Mouse (Mus musculus) stomach, embryonic 15.5 days (tissue): ENCODE data around the gene Clp1. TPM values are rescaled to one million over a fixed set of nuclear protein-coding genes. Genes with fewer than 3 reads are reported as not detected.
"Not testable (repeated sequence)": the region's sequence is repeated elsewhere in the genome, so short reads cannot be mapped to it uniquely, and the experiment has no call there.

Source experiments
- ATAC-seq: fragments of 200-750 bp; cut with Nextera tagmentation; 2 replicates; pipeline ENCODE4 v1.8.0; 2017; ENCODE audit warnings: low read depth, moderate number of reproducible peaks, moderate TSS enrichment; ENCODE audit not compliant: insufficient read depth, low FRiP score
- H3K27ac ChIP-seq: fragments of 300-500 bp; sonication (generic); 2 replicates; pipeline ENCODE4 v1.5.1; 2015; ENCODE audit warnings: mild to moderate bottlenecking, inconsistent platforms
- H3K27me3 ChIP-seq: fragments of 300-500 bp; sonication (generic); replicated peaks from 2 replicates; pipeline ENCODE4 v1.6.1; 2015; ENCODE audit warnings: inconsistent platforms
- H3K36me3 ChIP-seq: fragments of 300-500 bp; sonication (generic); 2 replicates; pipeline ENCODE4 v1.6.1; 2015; ENCODE audit warnings: inconsistent platforms
- H3K4me1 ChIP-seq: fragments of 300-500 bp; sonication (generic); 2 replicates; pipeline ENCODE4 v1.6.1; 2015; ENCODE audit warnings: inconsistent platforms
- H3K4me2 ChIP-seq: fragments of 300-500 bp; sonication (generic); 2 replicates; pipeline ENCODE4 v1.6.1; 2015; ENCODE audit warnings: mild to moderate bottlenecking, inconsistent platforms
- H3K4me3 ChIP-seq: fragments of 300-500 bp; sonication (generic); replicated peaks from 2 replicates; pipeline ENCODE4 v1.5.1; 2015; ENCODE audit warnings: inconsistent platforms
- H3K9ac ChIP-seq: fragments of 300-500 bp; sonication (generic); 2 replicates; pipeline ENCODE4 v1.6.1; 2015; ENCODE audit warnings: inconsistent platforms
- H3K9me3 ChIP-seq: fragments of 300-500 bp; sonication (generic); 2 replicates; pipeline ENCODE4 v1.6.1; 2016; ENCODE audit warnings: inconsistent platforms
- WGBS: fragments of 180-500 bp; shearing (Covaris S2); methylation state at CpG from one replicate; pipeline ENCODE4 v1.1.7; 2015; 5-methylcytosine and 5-hydroxymethylcytosine counted together
- polyA plus RNA-seq: library from polyadenylated mRNA; unstranded; fragments of >200 nt; fragmentation: Nextera tagmentation; extraction: Ambion mirVana; gene quantifications from 2 replicates; pipeline ENCODE4 v1.2.1, GENCODE M21; 2015

The Clp1 gene
- polyA plus RNA-seq, 1 experiment from 2014 or later: 23.7 TPM

- 0 out of 2 replicates have a peak, but pooled peaks cover 3% of the 10 kb centered on the region for H3K27me3 ChIP-seq
- H3K4me1 ChIP-seq: peaks cover 83% of the 10 kb centered on the region
- no peak overlapping the region for H3K9ac ChIP-seq
- no peaks in the 10 kb centered on the region for H3K9me3 ChIP-seq
- peak overlapping the region; percentile 69 for H3K4me2 ChIP-seq
- peak overlapping the region; percentile 68 for H3K27ac ChIP-seq
- H3K36me3 ChIP-seq: peaks cover 10% of the 10 kb centered on the region; the same call in 1 of the 2 replicates
- peak; percentile 15; the same call in 1 of the 2 replicates for ATAC-seq
- 0 out of 2 replicates have a peak overlapping the region, but pooled peaks have one; percentile 12 for H3K4me3 ChIP-seq
- WGBS: 1% methylated on average over 8 of the region's 8 CpGs
Measured at GRCm38 (mm10) chr2:84737451-84737925, 10.3 kb upstream of the Clp1 start.

- Histone ChIP-seq H3K27me3 (0 out of 2 replicates have a peak, but pooled peaks cover 3% of the 10 kb centered on the region), H3K4me2 (peak overlapping the region; percentile 69), H3K4me1 (peaks cover 75% of the 10 kb centered on the region), H3K27ac (no peak overlapping the region), H3K4me3 (peak overlapping the region; percentile 12), H3K36me3 (peaks cover 10% of the 10 kb centered on the region; the same call in 1 of the 2 replicates), H3K9ac (no peak overlapping the region), H3K9me3 (no peaks in the 10 kb centered on the region)
- 5% methylated on average over 27 of the region's 27 CpGs for WGBS
- ATAC-seq: no peak
Measured at GRCm38 (mm10) chr2:84736312-84737161, 9.4 kb upstream of the Clp1 start.

GRCm38 (mm10) chr2:84735346-84735920 is 8.3 kb upstream of the Clp1 start:
- H3K36me3 ChIP-seq: 0 out of 2 replicates have a peak, but pooled peaks cover 5% of the 10 kb centered on the region
- peak; percentile 85 for ATAC-seq
- no peak overlapping the region; the same call in 1 of the 2 replicates for H3K27ac ChIP-seq
- peak overlapping the region; percentile 13; the same call in 1 of the 2 replicates for H3K9ac ChIP-seq
- H3K4me1 ChIP-seq: peaks cover 65% of the 10 kb centered on the region
- H3K4me3 ChIP-seq: peak overlapping the region; percentile 45
- peak overlapping the region; percentile 69 for H3K4me2 ChIP-seq
- H3K27me3 ChIP-seq: 0 out of 2 replicates have a peak, but pooled peaks cover 3% of the 10 kb centered on the region
- WGBS: 11% methylated on average over 7 of the region's 7 CpGs
- no peaks in the 10 kb centered on the region for H3K9me3 ChIP-seq

GRCm38 (mm10) chr2:84734919-84735318 is 7.8 kb upstream of the Clp1 start:
- Histone ChIP-seq H3K27me3 (0 out of 2 replicates have a peak, but pooled peaks cover 3% of the 10 kb centered on the region), H3K4me3 (peak overlapping the region; percentile 45), H3K4me1 (peaks cover 60% of the 10 kb centered on the region), H3K27ac (no peak overlapping the region), H3K36me3 (0 out of 2 replicates have a peak, but pooled peaks cover 2% of the 10 kb centered on the region), H3K4me2 (peak overlapping the region; percentile 69), H3K9ac (peak overlapping the region; percentile 13; the same call in 1 of the 2 replicates), H3K9me3 (no peaks in the 10 kb centered on the region)
- no peak for ATAC-seq
- WGBS: 3% methylated on average over 2 of the region's 2 CpGs

- Histone ChIP-seq H3K9me3 (no peaks in the 10 kb centered on the region), H3K9ac (peak overlapping the region; percentile 13; the same call in 1 of the 2 replicates), H3K36me3 (no peaks in the 10 kb centered on the region), H3K27me3 (0 out of 2 replicates have a peak, but pooled peaks cover 3% of the 10 kb centered on the region), H3K4me3 (peak overlapping the region; percentile 45), H3K4me2 (peak overlapping the region; percentile 69), H3K4me1 (peaks cover 56% of the 10 kb centered on the region), H3K27ac (no peak overlapping the region; the same call in 1 of the 2 replicates)
- no peak for ATAC-seq
- under 1% methylated on average over 11 of the region's 11 CpGs for WGBS
Measured at GRCm38 (mm10) chr2:84734351-84734864, 7.3 kb upstream of the Clp1 start.

- H3K9ac ChIP-seq: peak within 1 kb of the TSS; percentile 13; the same call in 1 of the 2 replicates
- H3K4me1 ChIP-seq: peaks cover 53% of the 10 kb centered on the region
- ATAC-seq: peak; percentile 24; the same call in 1 of the 2 replicates
- peak within 1 kb of the TSS; percentile 69 for H3K4me2 ChIP-seq
- H3K9me3 ChIP-seq: no peaks in the 10 kb centered on the region
- H3K4me3 ChIP-seq: peak within 1 kb of the TSS; percentile 45
- no peak within 1 kb of the TSS; the same call in 1 of the 2 replicates for H3K27ac ChIP-seq
- 0 out of 2 replicates have a peak, but pooled peaks cover 3% of the 10 kb centered on the region for H3K27me3 ChIP-seq
- WGBS: 1% methylated on average over 8 of the region's 8 CpGs
- H3K36me3 ChIP-seq: no peaks in the 10 kb centered on the region
Measured at GRCm38 (mm10) chr2:84733579-84734300, 6.6 kb upstream of the Clp1 start, which contains the start of gene Ypel4. Ypel4 (plus strand) TSS chr2:84734058.

GRCm38 (mm10) chr2:84732394-84732793 is 5.2 kb upstream of the Clp1 start:
- 74% methylated on average over 1 of the region's 1 CpGs for WGBS
- no peaks in the 10 kb centered on the region for H3K36me3 ChIP-seq
- H3K9ac ChIP-seq: no peak overlapping the region
- H3K4me3 ChIP-seq: no peak overlapping the region
- H3K27me3 ChIP-seq: 0 out of 2 replicates have a peak, but pooled peaks cover 3% of the 10 kb centered on the region
- H3K27ac ChIP-seq: no peak overlapping the region
- no peaks in the 10 kb centered on the region for H3K9me3 ChIP-seq
- no peak overlapping the region for H3K4me2 ChIP-seq
- ATAC-seq: no peak
- H3K4me1 ChIP-seq: peaks cover 40% of the 10 kb centered on the region

GRCm38 (mm10) chr2:84731206-84731605 is 4.1 kb upstream of the Clp1 start:
- H3K27ac ChIP-seq: no peak overlapping the region
- no peaks in the 10 kb centered on the region for H3K9me3 ChIP-seq
- H3K4me2 ChIP-seq: no peak overlapping the region
- H3K9ac ChIP-seq: no peak overlapping the region
- H3K4me3 ChIP-seq: no peak overlapping the region
- ATAC-seq: no peak
- 0 out of 2 replicates have a peak, but pooled peaks cover under 1% of the 10 kb centered on the region for H3K27me3 ChIP-seq
- no peaks in the 10 kb centered on the region for H3K36me3 ChIP-seq
- peaks cover 34% of the 10 kb centered on the region for H3K4me1 ChIP-seq
- WGBS: 77% methylated on average over 3 of the region's 3 CpGs

- peaks cover 13% of the 10 kb centered on the region for H3K4me1 ChIP-seq
- ATAC-seq, H3K27me3 ChIP-seq, H3K4me2 ChIP-seq, H3K9ac ChIP-seq, H3K4me3 ChIP-seq, H3K36me3 ChIP-seq, H3K9me3 ChIP-seq, H3K27ac ChIP-seq: not testable (repeated sequence)
- WGBS: 77% methylated on average over 5 of the region's 5 CpGs
Measured at GRCm38 (mm10) chr2:84728191-84728590, 1.0 kb upstream of the Clp1 start.

- Histone ChIP-seq H3K27me3 (no peaks in the 10 kb centered on the region), H3K27ac (no peak overlapping the region), H3K9ac (peak overlapping the region; percentile 24; the same call in 1 of the 2 replicates), H3K36me3 (peaks cover 10% of the 10 kb centered on the region; the same call in 1 of the 2 replicates), H3K9me3 (no peaks in the 10 kb centered on the region), H3K4me2 (peak overlapping the region; percentile 76), H3K4me1 (peaks cover 13% of the 10 kb centered on the region), H3K4me3 (peak overlapping the region; percentile 50)
- ATAC-seq: no peak
- WGBS: 2% methylated on average over 9 of the region's 9 CpGs
Measured at GRCm38 (mm10) chr2:84726716-84727115, 434 bp downstream of the Clp1 start.

GRCm38 (mm10) chr2:84725770-84726169 is 1.4 kb downstream of the Clp1 start:
- 93% methylated on average over 10 of the region's 10 CpGs for WGBS
- H3K4me2 ChIP-seq: 0 out of 2 replicates have a peak overlapping the region, but pooled peaks have one; percentile 76

More at GRCm38 (mm10) chr2:84725770-84726169, 1.4 kb downstream of the Clp1 start:
- Histone ChIP-seq H3K4me1 (peaks cover 13% of the 10 kb centered on the region), H3K9me3 (no peaks in the 10 kb centered on the region), H3K36me3 (peaks cover 11% of the 10 kb centered on the region; the same call in 1 of the 2 replicates), H3K9ac (no peak overlapping the region), H3K4me3 (no peak overlapping the region), H3K27me3 (no peaks in the 10 kb centered on the region), H3K27ac (no peak overlapping the region)
- no peak for ATAC-seq
